ENCODE assay signal across 27 mouse cellular contexts in genomic region chr5:87004735-87005134, GRCm38 (mm10). TPM values are rescaled to one million over a fixed set of nuclear protein-coding genes. Genes with fewer than 3 reads are reported as not detected.
A peak's percentile ranks its signal among the peaks of the same experiment; 100 is the strongest.
DNase-seq lines count a peak whose midpoint lies in the region; ATAC-seq and TF ChIP-seq lines count a peak whose summit lies in the region.
"Had no signal": no experiment of that assay in that cellular context is flagged by ENCODE, and none has a peak within 500 bp of the region (broad histone marks: within the 10 kb centered on the region; RNA-seq: fewer than 3 reads in every experiment).

No protein-coding gene starts in this region.

- no peak for TF ChIP-seq CTCF in liver, postnatal 0 days (IDR thresholded peaks at IDR 0.05; ENCODE audit: low read depth)

- 63% methylated on average over 6 of the region's 6 CpGs for WGBS in liver, embryonic 15.5 days (ENCODE audit: insufficient replicate concordance)
- WGBS in liver, postnatal 0 days (ENCODE audit: insufficient replicate concordance): 60% methylated on average over 6 of the region's 6 CpGs
- 92% methylated on average over 6 of the region's 6 CpGs for WGBS in forebrain, embryonic 11.5 days

- H3K4me1 ChIP-seq in liver, embryonic 15.5 days (replicated peaks): no peaks in the 10 kb centered on the region
- no peaks in the 10 kb centered on the region for H3K4me1 ChIP-seq in liver, postnatal 0 days (ENCODE audit: insufficient read depth)
- no peaks in the 10 kb centered on the region for H3K4me1 ChIP-seq in forebrain, embryonic 11.5 days (replicated peaks; ENCODE audit: control insufficient read depth, insufficient read depth, low read length)
- H3K4me1 ChIP-seq: embryonic facial prominence, embryonic 12.5 days; embryonic facial prominence, embryonic 15.5 days; forebrain, embryonic 10.5 days; forebrain, embryonic 13.5 days; forebrain, embryonic 15.5 days had no signal

- no peak for TF ChIP-seq EP300 in liver, postnatal 0 days (IDR thresholded peaks at IDR 0.05; ENCODE audit: low read depth)

- no peak overlapping the region for H3K4me2 ChIP-seq in liver, embryonic 15.5 days
- no peak overlapping the region for H3K4me2 ChIP-seq in liver, postnatal 0 days (ENCODE audit: low read depth, low read length)
- H3K4me2 ChIP-seq in forebrain, embryonic 11.5 days (ENCODE audit: low read depth, low read length, severe bottlenecking): no peak overlapping the region
- H3K4me2 ChIP-seq: embryonic facial prominence, embryonic 12.5 days; embryonic facial prominence, embryonic 15.5 days; forebrain, embryonic 13.5 days; forebrain, embryonic 15.5 days had no signal

- H3K9me3 ChIP-seq in liver, embryonic 15.5 days (replicated peaks): no peaks in the 10 kb centered on the region
- H3K9me3 ChIP-seq in liver, postnatal 0 days (ENCODE audit: low read length): no peaks in the 10 kb centered on the region
- H3K9me3 ChIP-seq in forebrain, embryonic 11.5 days (ENCODE audit: control insufficient read depth, low read length): no peaks in the 10 kb centered on the region
- H3K9me3 ChIP-seq: embryonic facial prominence, embryonic 12.5 days; embryonic facial prominence, embryonic 15.5 days; forebrain, embryonic 10.5 days; forebrain, embryonic 13.5 days; forebrain, embryonic 15.5 days had no signal

- no peaks in the 10 kb centered on the region for H3K27me3 ChIP-seq in liver, embryonic 15.5 days
- H3K27me3 ChIP-seq in liver, postnatal 0 days (ENCODE audit: insufficient read depth, low read length): no peaks in the 10 kb centered on the region
- H3K27me3 ChIP-seq in forebrain, embryonic 11.5 days (ENCODE audit: control insufficient read depth, insufficient read depth, low read length): no peaks in the 10 kb centered on the region
- H3K27me3 ChIP-seq: embryonic facial prominence, embryonic 12.5 days; embryonic facial prominence, embryonic 15.5 days; forebrain, embryonic 13.5 days; forebrain, embryonic 15.5 days had no signal

- DNase-seq in heart, adult 11 months: peak; percentile 82
- no peak for DNase-seq in heart, postnatal 36 days
- DNase-seq in liver: no peak
- DNase-seq in liver, postnatal 0 days: peak; percentile 64
- DNase-seq in forebrain, embryonic 11.5 days (ENCODE audit: low spot score): no peak
- DNase-seq: adrenal gland, adult 2 months; adrenal gland, postnatal 10 days; adrenal gland, postnatal 25 days; cerebellum, adult 11 months; cerebellum, adult 18-20 months; cerebellum, adult 8-10 months; cerebellum, adult 9-11 months; cerebellum, postnatal 14 days; cerebellum, postnatal 36 days; embryo, embryonic 11 days; forebrain, postnatal 0 days had no signal

- H3K4me3 ChIP-seq in liver, embryonic 15.5 days (replicated peaks): no peak overlapping the region
- no peak overlapping the region for H3K4me3 ChIP-seq in liver, postnatal 0 days (ENCODE audit: low read depth, low read length)
- H3K4me3 ChIP-seq in forebrain, embryonic 11.5 days (ENCODE audit: low read depth, low read length): no peak overlapping the region
- H3K4me3 ChIP-seq: embryonic facial prominence, embryonic 12.5 days; embryonic facial prominence, embryonic 15.5 days; erythroblast, embryonic 14.5 days; forebrain, embryonic 10.5 days; forebrain, embryonic 13.5 days; forebrain, embryonic 15.5 days had no signal

- H3K9ac ChIP-seq in liver, embryonic 15.5 days: no peak overlapping the region
- H3K9ac ChIP-seq in liver, postnatal 0 days (replicated peaks): no peak overlapping the region
- no peak overlapping the region for H3K9ac ChIP-seq in forebrain, embryonic 11.5 days (ENCODE audit: low read length)
- H3K9ac ChIP-seq: embryonic facial prominence, embryonic 12.5 days; embryonic facial prominence, embryonic 15.5 days; forebrain, embryonic 13.5 days; forebrain, embryonic 15.5 days; forebrain, postnatal 0 days had no signal

- ATAC-seq in liver, embryonic 15.5 days (ENCODE audit: insufficient read depth): peak; percentile 37; the same call in 1 of the 2 replicates
- peak; percentile 81 for ATAC-seq in liver, postnatal 0 days
- no peak for ATAC-seq in forebrain, embryonic 11.5 days (replicated peaks; ENCODE audit: low FRiP score)
- ATAC-seq: forebrain, embryonic 13.5 days; forebrain, embryonic 15.5 days; forebrain, postnatal 0 days had no signal

- H3K36me3 ChIP-seq in liver, embryonic 15.5 days (replicated peaks): no peaks in the 10 kb centered on the region
- H3K36me3 ChIP-seq in liver, postnatal 0 days (replicated peaks; ENCODE audit: insufficient read depth, low read length): no peaks in the 10 kb centered on the region
- no peaks in the 10 kb centered on the region for H3K36me3 ChIP-seq in forebrain, embryonic 11.5 days (ENCODE audit: control insufficient read depth, insufficient read depth, low read length)
- H3K36me3 ChIP-seq: embryonic facial prominence, embryonic 12.5 days; embryonic facial prominence, embryonic 15.5 days; forebrain, embryonic 10.5 days; forebrain, embryonic 15.5 days had no signal

- intact Hi-C loops in heart, postnatal 36 days (cut with DNase I): no loop called here

- no peak overlapping the region for H3K27ac ChIP-seq in liver, embryonic 15.5 days (replicated peaks)
- 0 out of 2 replicates have a peak overlapping the region, but pooled peaks have one; percentile 52 for H3K27ac ChIP-seq in liver, postnatal 0 days (ENCODE audit: low read depth)
- no peak overlapping the region for H3K27ac ChIP-seq in forebrain, embryonic 11.5 days (ENCODE audit: low read depth, low read length)
- H3K27ac ChIP-seq: embryonic facial prominence, embryonic 12.5 days; embryonic facial prominence, embryonic 15.5 days; forebrain, embryonic 10.5 days; forebrain, embryonic 13.5 days; forebrain, embryonic 15.5 days had no signal

RNA-seq across cellular contexts. Expression of gene Ugt2b35, which starts 4.1 kb away (rescaled TPM):
- total RNA-seq in heart, postnatal 36 days (2021): not detected
- 1.3 and 1.8 TPM in 2 replicates for polyA plus RNA-seq in liver, embryonic 15.5 days (2015; fragmentation: Nextera tagmentation; extraction: Ambion mirVana)
- polyA plus RNA-seq in liver, postnatal 0 days (2015; fragmentation: Nextera tagmentation; extraction: Ambion mirVana): 3.7 and 4.4 TPM in 2 replicates
- not detected in 2 replicates for polyA plus RNA-seq in forebrain, embryonic 11.5 days (2014; fragmentation: Nextera tagmentation; extraction: Ambion mirVana)
- total RNA-seq: adrenal gland, postnatal 25 days; common myeloid progenitor, adult 5-6 weeks; forebrain, postnatal 0 days; MEL had no signal
- polyA plus RNA-seq: adrenal gland, adult 2 months; brain, embryonic 14.5 days; C2C12; embryonic facial prominence, embryonic 12.5 days; embryonic facial prominence, embryonic 15.5 days; erythroblast, embryonic 14.5 days; forebrain, embryonic 10.5 days; forebrain, embryonic 13.5 days; forebrain, embryonic 15.5 days; forebrain, postnatal 0 days had no signal

Comparison
In these comparisons a context has a peak if more than half of its experiments do, and no peak if none do; other contexts are left out.
1. DNase-seq: peak in heart, adult 11 months (single experiment) and liver, postnatal 0 days (single experiment); none in heart, postnatal 36 days (0 of 2), liver (single experiment) and forebrain, embryonic 11.5 days (single experiment).